Mouse (Mus musculus): ENCODE data around the gene Gm21913. TPM values are rescaled to one million over a fixed set of nuclear protein-coding genes. Genes with fewer than 3 reads are reported as not detected.

Gm21913 gene
- polyA plus RNA-seq (2017; shearing (Covaris generic)), result not detected

GRCm38 (mm10) chrY:74623596-74623995 is at the start of gene Gm21913:
Gm21913 (plus strand) TSS chrY:74623896.

Other genes with a start within 250 kb of the Gm21913 start
- gene Gm29110, start 153.4 kb upstream of the Gm21913 start, polyA plus RNA-seq (2017; shearing (Covaris generic)), result not detected

Data from activated CD4-positive, CD25-positive, alpha-beta regulatory T cell (primary cell).